Mouse (Mus musculus): ENCODE data around the gene Ubash3a. TPM values are rescaled to one million over a fixed set of nuclear protein-coding genes. Genes with fewer than 3 reads are reported as not detected.
"Not testable (repeated sequence)": the region's sequence is repeated elsewhere in the genome, so short reads cannot be mapped to it uniquely, and the experiment has no call there.

Ubash3a gene
- total RNA-seq, 2 experiments from 2014 or later = 0.43 to 0.62 TPM

DNA sequence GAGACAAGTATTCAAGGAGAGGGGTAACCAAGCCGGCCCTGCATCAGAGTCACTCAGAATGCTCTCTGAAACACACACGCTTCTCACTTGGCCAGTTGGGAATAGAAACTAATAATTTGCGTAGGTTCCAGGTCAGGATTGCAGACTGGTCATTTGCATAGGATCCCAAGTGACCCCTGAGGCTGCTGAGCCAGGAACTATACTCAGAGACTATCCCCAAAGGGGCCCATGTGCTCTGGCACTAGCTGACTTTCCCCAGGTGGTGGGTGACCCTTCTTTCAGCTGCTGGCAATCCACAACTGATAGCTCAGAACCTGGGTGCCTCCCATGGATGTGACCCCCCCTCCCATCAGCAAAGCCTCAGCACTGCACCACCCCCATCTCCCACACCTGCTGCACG, 51.5 kb downstream of the Ubash3a start:
- intact Hi-C loops (cut with DNase I) = loop anchor here (5.0 kb wide), 1 partner anchor 233 kb away; no protein-coding TSS in a partner anchor
- DNase-seq = no peak

DNA sequence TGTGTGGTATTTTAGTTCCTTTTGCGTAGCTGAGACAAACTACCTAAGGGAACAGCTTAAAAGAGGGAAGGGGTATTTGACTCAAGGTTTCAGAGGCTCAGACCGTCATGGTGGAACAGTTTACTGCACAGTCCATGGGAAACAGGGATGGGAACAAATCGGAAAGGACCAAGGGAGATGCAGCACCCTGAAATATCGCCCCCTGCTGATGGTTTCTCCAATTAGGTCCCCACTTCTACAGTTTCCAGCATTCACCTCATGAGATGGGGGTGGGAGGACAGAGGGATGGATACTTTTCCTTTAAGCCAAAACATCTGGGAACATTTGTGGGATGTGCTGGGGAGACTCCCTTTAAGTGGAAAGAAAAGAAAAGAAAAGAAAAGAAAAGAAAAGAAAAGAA, 52.2 kb downstream of the Ubash3a start:
- intact Hi-C loops (cut with DNase I) = loop anchor here (5.0 kb wide), 1 partner anchor 232 kb away; no protein-coding TSS in a partner anchor
- DNase-seq = no peak

DNA sequence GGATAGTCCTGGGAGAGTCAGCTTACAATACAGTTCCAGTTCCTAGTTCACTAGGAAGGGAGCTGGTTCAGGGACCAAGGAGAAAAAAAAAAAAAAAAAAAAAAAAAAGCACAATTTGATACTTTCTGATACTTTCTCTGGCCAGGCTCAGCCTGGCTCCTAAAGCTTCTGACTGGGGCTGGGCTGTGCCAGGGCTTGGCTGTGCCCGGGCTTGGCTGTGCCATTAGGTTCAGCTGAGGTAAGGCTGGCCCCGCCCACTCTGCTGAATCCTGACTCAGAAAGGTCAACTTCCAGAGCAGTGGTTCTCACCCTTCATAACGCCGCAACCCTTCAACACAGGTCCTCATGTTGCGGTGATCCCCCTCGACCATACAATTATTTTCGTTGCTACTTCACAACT, 52.8 kb downstream of the Ubash3a start:
- peak; percentile 87 to 88 for DNase-seq

DNA sequence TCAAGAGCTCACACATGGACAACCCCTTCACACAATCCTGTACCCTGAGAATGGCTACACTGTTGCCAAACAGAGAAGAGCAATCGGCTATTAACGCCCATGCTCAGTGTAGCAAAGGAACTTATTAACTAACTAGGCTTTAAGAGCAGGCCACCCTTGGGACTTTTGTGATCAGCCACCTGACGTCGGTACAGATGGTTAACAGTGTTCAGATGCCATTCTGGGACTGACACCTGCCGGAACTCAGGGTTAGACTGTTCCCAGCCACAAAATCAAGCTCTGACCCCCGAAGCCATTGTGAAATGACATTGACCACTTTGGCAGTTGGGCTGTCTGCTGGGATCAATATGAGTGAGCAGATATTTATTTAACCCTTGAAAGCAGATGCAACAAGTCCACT, 53.7 kb downstream of the Ubash3a start:
- intact Hi-C loops (cut with DNase I) = no loop called here
- peak in 1 of 2 experiments; percentile 20 for DNase-seq

More for the DNA sequence above, 52.8 kb downstream of the Ubash3a start:
- intact Hi-C loops (cut with DNase I) = no loop called here

DNA sequence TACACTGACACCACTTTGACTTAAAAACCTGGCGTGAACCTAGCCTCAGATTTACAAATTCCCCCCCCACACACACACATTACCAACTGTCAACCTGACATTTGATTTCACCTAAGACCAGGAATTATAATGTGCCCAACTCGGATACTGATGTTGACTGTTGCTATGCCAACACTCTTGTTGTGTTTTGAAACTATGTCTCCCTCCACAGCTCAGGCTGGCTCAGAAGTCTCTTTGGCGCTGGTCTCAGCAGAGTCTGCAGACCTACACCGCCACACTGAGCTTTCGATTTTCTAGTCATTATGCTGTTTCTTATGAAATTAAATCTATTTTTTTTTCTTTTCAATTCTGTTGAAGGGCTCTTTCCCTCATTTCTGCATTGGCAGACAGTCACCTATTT, 55.0 kb downstream of the Ubash3a start:
- intact Hi-C loops (cut with DNase I) = no loop called here
- DNase-seq = peak; percentile 37 to 61

DNA sequence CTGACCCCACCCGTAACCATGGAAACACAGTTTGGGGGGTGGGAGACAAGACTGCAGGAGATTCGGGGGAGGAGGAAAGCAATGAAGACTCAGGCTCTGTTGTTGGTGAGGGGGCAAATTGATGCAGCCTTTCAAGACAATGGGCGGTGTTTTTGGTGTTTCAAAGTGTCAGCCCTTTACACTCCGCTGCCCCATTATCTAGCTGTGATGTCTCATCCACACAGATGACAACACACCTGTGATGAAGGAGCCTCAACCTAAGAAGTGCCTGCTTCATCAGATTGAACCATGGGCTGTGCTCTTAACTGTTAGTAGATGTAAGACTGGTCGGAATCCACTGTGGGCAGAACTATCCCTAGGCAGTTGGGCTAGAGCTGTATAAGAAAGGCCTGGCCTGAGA, 56.1 kb downstream of the Ubash3a start:
- intact Hi-C loops (cut with DNase I) = no loop called here
- no peak for DNase-seq

DNA sequence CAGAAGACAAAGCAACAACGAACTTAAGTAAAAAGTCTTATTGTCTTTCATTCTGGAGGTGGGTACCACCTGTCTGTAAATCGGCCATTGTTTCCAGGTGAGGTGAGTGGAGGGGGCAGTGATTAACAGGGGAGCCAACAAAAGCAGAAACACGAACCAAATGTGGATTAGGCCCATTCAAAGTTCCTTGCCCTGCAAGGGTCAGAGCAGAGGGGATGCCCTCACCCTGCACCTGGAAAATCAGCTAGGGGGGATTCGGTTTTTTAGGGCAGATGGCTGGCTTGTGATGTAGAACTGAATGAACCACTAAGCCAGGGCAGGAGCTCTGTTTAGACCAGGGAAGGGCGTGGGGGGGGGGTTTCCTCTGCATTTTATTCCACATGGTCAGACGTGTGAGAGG, 56.7 kb downstream of the Ubash3a start:
- intact Hi-C loops (cut with DNase I) = no loop called here
- no peak for DNase-seq

DNA sequence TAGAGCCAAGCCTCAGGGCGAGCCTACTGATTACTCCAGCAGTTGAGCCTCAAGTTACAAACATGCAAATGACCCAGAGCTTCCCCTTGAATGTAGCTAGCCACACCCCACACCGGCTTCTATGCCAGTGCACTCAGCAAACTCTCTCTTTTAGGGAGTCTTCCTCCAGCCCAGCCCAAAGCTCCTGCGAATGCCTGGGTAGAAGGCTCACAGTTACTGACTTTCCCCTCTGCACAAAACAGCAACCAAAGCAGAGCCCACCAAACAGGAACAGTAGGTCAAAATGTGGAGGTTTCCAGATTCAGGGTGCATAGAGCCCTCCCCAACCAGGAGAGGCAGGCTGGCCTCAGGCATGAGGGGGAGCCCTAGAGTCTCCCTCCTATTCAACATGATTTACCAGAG, 57.5 kb downstream of the Ubash3a start:
- DNase-seq = peak in 1 of 2 experiments; percentile 31
- intact Hi-C loops (cut with DNase I) = no loop called here

DNA sequence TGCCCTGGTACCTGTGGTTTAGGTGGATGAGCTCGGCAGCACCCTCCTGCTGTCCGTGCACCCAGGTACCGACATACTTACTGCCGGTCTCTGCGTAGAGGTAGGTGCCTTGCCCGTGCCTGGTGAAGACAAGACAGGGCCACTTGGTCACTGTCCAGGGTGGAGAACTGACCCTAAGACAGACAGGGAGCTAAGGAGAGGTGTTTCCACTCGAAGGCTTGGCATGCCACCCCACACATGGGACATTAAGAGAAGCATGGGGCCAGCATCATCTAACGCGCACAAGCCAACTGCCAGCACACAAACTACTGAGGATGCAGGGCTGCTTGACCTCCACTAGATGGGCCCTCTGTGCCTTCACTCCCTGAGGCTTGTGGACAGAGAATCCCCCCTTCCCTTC, 58.2 kb downstream of the Ubash3a start:
- intact Hi-C loops (cut with DNase I) = no loop called here
- no peak for DNase-seq

DNA sequence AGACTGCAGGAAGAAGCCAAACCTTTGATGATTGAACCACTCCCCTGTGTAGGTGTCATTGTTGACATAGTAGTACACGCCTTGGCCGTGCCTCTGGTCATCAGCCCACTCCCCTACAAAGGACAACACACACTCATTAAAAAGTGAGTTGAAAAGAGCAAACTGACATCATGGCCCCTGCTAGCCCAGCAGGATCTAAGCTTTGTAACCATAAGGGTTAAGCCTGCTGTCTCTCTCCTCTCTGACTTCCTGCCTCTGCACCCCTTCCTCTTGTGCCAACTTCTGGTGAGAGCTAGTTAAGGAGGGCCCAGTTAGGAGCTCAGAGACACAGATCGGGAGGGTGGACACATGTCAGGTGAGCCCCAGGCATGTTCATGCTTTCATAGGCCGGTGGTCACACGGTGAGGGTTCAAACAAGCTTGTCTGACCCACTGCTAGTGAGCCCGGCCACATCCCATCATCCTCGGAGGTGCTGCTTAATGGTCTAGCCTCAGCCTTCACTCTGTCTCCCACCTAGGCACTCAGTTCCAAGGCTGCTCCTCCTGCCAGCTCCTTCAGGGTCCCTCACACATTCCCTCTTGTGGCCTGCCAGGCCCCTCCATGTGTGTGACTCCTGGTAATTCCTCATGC, 58.8 kb downstream of the Ubash3a start:
- DNase-seq = peak in 1 of 2 experiments; percentile 9
- intact Hi-C loops (cut with DNase I) = no loop called here

DNA sequence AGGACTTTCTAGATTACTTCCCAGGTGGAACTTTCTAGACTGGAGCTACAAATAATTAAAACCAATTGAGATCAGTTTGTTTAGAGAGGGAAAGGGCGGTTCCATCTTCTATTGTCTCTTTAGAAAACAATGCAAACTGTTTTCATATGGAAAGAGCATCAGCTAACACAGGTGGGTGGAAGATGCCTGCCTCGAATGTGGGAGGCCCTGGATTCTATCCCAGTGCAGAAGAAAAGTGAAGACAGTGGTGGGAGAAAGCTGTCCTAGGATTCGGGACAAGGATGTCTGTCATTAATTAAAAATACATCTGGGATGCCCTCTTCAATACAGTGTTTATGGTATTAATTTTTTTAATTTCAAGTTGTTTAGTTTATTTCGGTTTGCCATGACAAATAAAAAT, 59.5 kb downstream of the Ubash3a start:
- DNase-seq = no peak
- intact Hi-C loops (cut with DNase I) = no loop called here

DNA sequence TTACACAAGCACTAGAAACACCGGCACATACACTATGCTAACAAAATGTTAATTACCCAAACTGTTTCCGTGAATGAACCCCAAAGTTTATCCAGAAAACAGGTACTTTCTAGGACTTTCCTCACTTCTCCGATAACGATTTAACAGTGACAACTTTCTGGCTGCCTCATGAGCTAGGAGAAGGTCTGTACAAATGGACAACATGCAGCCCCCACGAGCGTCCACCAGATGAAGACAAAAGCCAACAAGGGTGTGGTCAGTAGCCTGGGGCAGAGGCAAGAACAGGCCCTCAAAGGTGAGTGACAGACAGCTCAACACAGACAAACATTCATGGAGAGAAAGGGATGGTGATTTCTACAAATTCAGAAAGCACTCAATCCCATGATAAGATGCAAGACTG, 59.9 kb downstream of the Ubash3a start:
- intact Hi-C loops (cut with DNase I) = no loop called here

DNA sequence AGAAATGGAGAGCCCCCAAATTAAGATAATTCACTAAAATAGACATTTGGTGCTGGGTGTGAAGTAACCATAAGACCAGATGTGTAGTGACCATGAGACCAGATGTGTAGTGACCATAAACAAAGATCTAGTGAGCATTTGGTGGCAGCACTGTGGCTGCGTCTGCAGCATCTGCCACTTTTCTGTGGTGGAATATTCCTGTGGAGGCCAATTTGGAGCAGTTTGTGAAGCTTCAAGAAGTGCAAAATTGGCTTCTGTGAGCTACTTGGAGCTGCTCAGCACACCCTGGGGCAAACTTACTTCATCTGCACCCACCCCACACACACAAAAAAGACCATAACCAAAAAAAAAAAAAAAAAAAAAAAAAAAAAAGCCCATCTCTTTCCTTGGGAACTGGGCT, 60.3 kb downstream of the Ubash3a start:
- intact Hi-C loops (cut with DNase I) = no loop called here
- DNase-seq = no peak

More for the DNA sequence above, 59.9 kb downstream of the Ubash3a start:
- no peak for DNase-seq

DNA sequence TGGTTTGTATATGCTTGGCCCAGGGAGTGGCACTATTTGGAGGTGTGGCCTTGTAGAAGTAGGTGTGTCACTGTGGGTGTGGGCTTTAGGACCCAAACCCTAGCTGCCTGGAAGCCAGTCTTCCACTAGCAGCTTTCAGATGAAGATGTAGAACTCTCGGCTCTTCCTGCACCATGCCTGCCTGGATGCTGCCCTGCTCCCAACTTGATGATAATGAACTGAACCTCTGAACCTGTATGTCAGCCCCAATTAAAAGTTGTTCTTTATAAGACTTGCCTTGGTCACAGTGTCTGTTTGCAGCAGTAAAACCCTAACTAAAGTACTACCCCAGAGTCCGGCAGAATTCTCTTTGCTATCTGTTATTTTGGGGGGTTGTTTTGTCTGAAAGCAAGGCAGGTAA, 62.1 kb downstream of the Ubash3a start:
- DNase-seq = no peak
- intact Hi-C loops (cut with DNase I) = no loop called here

DNA sequence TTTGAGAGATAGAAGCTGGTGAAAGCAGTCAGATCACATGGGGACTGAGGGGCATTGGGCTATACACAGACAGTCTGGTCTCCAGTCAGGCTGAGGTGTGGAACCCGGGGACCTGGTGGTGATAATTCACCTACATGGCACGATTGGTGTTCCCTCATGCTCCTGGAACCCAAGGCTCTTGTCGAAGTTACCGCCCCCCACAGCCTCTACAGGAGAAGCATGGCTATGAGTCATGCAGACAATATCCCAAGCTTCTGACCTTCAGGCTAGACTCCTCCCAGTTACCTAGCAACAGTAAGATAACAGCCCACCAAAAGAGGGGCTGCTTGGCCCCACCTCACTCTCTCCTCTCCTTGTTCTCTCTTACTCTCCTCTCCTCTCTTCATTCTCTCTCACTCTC, 62.6 kb downstream of the Ubash3a start:
- DNase-seq = no peak
- intact Hi-C loops (cut with DNase I) = no loop called here

DNA sequence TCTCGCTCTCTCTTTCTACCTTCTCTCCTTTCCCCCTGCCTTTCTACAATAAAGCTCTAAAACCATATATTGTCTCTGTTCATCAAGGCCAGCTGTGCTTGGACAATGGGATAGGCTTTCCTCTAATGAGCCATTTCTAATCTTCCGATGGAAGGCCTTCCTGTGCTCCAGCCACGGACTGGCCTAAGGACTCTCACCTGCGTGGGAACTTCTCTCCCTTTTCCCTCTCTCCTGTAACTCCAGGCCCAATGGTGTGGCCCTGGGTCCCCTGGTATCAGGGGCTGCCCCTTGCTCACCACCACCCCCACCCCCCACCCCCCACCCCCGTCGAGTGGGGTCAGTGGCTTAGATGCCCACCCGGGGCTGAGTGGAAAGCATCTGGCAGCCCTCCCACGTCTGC, 63.1 kb downstream of the Ubash3a start:
- intact Hi-C loops (cut with DNase I) = not testable (repeated sequence)

DNA sequence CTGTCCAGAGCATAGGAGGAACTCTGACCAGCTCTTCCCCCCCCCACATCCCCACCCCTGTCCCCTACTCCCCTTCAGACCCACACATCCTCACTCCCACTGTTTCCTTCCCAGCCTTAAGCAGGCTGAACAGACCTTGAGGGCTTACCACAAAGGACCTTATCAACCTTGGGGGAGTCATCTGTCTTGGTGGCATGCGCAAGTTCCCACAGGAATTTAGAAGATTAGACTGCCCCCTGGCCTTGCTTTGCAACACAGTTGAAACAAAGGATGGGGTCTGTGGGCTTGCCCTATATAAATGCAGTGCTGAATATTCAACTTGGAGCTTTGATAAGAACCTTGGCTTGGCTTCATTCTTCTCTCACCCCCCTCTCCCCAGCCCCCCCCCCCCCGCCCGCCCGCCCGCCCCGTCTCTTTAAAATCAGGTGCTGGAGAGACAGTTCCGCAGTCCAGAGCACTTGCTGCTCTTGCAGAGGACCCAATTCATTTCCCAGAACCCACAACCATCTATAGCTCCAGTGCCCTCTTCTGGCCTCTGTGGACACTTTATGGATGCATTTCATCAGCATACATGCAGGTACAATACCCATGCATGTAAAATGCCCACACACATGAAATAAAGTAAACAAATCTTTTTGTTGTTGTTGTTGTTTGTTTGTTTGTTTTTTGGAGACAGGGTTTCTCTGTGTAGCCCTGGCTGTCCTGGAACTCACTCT, 63.6 kb downstream of the Ubash3a start:
- intact Hi-C loops (cut with DNase I) = no loop called here

More for the DNA sequence above, 63.1 kb downstream of the Ubash3a start:
- not testable (repeated sequence) for DNase-seq

DNA sequence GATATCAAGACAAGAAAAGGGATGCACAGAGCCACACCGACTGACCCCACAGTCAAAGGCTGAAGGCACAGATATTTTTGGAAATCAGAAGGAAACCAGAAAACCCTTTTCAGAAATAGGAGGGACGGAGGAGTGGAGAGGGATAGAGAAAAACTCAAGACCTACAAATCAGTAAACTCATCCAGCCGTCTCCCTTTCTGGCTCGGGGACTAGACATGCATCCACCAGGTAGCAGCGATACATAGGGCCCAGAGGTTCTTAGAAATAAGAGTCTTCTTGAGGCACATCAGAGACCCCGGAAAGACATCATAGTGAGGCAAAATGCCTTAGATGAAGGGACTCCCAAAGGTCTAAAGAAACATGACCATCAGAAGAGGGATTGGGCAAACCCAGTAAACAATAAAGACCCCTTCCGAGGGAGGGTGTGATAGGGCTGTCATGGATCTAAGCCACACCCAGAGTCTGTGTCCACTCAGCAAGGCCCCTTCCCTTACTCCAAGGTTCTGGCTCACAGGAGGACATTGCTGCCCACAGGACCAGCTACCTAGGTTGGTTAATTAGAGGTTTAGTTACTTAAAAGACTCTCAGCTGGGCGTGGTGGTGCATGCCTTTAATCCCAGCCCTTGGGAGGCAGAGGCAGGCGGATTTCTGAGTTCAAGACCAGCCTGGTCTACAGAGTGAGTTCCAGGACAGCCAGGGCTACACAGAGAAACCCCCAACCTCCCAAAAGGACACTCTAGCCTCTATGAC, 64.9 kb downstream of the Ubash3a start:
- intact Hi-C loops (cut with DNase I) = no loop called here
- no peak for DNase-seq

More for the DNA sequence above, 63.6 kb downstream of the Ubash3a start:
- DNase-seq = peak in 1 of 2 experiments; percentile 36

DNA sequence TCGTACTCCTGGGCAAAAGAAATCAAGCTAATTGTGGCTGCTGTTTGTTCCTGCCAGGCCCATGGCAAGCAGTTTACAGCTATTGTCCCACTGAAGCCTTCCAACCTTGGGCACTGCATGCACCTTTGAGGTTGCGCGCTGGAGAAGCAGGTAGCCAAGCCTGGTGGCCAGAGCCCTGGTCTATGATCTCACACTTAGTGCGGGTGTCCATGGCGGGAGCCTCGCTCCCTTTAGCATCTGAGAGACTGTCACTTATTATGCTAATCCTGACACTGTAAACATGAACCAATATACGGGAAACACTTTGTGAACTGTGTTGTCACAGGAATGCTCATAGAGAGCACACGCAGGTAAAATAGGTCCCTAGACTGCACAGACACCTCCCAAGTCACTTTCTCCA, 66.0 kb downstream of the Ubash3a start:
- intact Hi-C loops (cut with DNase I) = no loop called here

DNA sequence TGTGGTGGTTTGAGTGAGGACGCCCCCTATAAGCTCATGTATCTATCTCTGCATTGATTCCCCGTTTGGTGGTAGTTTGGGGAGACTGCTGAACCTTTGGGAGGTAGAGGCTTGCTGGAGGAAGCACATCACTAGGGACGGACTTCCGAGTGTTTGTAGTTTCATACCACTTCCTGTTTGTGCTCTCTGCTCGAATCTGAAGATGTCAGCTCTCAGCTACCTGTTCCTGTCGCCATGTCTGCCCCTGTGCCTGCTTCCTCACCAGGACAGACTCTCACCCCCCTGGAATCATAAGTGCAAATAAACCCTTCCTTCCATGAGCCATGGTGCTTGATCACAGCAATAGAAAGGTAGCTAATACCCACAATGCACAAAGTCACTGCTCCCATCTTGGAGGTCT, 67.5 kb downstream of the Ubash3a start:
- intact Hi-C loops (cut with DNase I) = no loop called here
- DNase-seq = no peak

More for the DNA sequence above, 66.0 kb downstream of the Ubash3a start:
- no peak for DNase-seq

DNA sequence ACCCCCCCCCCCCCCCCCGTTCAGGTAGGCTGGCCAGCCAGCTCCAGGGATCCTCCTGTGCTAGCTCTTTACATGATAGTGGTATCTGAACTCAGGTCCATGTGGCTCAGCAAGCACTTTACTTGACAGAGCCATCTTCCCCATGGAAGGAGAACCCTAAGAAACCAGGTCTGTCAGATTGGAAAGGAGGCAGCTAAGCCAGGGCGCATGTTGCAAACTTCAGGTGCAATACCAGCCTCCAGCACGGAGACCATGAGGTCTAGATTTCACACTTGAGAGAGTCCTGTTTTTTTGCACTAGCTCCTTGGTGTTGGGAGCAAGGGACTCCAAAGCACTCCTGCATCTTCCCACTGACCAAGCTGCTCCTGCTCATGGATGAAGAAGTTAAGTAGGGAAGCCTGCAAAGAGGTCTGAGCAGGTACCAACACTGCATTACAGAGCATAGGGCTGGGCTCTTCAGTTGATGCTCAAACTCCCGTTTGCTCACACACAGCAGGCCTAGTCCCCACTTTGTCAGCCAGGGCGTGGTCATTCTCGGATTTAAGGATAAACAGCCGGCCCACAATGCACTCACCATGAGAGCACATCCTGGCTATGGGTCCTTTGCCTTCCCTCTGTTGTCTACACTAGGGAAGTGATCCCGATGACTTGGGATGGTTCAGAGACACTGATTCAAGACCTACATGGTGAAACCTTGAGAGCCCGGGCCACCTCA, 68.7 kb downstream of the Ubash3a start:
- DNase-seq = no peak
- intact Hi-C loops (cut with DNase I) = loop anchor here (2.0 kb wide), 1 partner anchor 20 kb away; no protein-coding TSS in a partner anchor

Measured in heart, postnatal 10 days (tissue).